Mouse (Mus musculus) liver, embryonic 16.5 days (tissue): ENCODE measurements at regions not wholly inside any gene's neighbourhood (a gene's known extent, or its start where the extent isn't known, plus 50 kb on each side); places are given as distances from the start of the nearest gene placed in this dataset.

Experiments
- ATAC-seq: fragments of 200-750 bp; cut with Nextera tagmentation; 2 replicates; pipeline ENCODE4 v1.8.0; 2017; ENCODE audit warnings: low read depth, mild to moderate bottlenecking, moderate number of reproducible peaks, moderate library complexity
- H3K27ac ChIP-seq: fragments of 300-500 bp; sonication (generic); 2 replicates; pipeline ENCODE4 v1.5.1; 2014; ENCODE audit warnings: mild to moderate bottlenecking, low read length
- H3K27me3 ChIP-seq: fragments of 300-500 bp; sonication (generic); 2 replicates; pipeline ENCODE4 v1.6.1; 2014; ENCODE audit warnings: low read depth, low read length, mixed read lengths; ENCODE audit not compliant: control insufficient read depth, insufficient read depth
- H3K36me3 ChIP-seq: fragments of 300-500 bp; sonication (generic); 2 replicates; pipeline ENCODE4 v1.6.1; 2014; ENCODE audit warnings: mild to moderate bottlenecking; ENCODE audit not compliant: control insufficient read depth, insufficient read depth
- H3K4me1 ChIP-seq: fragments of 300-500 bp; sonication (generic); 2 replicates; pipeline ENCODE4 v1.6.1; 2014; ENCODE audit warnings: low read depth, low read length, mixed read lengths; ENCODE audit not compliant: control insufficient read depth
- H3K4me2 ChIP-seq: fragments of 300-500 bp; sonication (generic); 2 replicates; pipeline ENCODE4 v1.6.1; 2014; ENCODE audit warnings: low read depth, low read length, mixed read lengths
- H3K4me3 ChIP-seq: fragments of 300-500 bp; sonication (generic); 2 replicates; pipeline ENCODE4 v1.5.1; 2014; ENCODE audit warnings: low read depth, mild to moderate bottlenecking, low read length
- H3K9ac ChIP-seq: fragments of 300-500 bp; sonication (generic); 2 replicates; pipeline ENCODE4 v1.6.1; 2014; ENCODE audit warnings: low read depth, low read length
- H3K9me3 ChIP-seq: fragments of 300-500 bp; sonication (generic); replicated peaks from 2 replicates; pipeline ENCODE4 v1.6.1; 2016; ENCODE audit warnings: low read length; ENCODE audit not compliant: control insufficient read depth
- WGBS: fragments of 180-500 bp; shearing (Covaris S2); extraction: QIAGEN DNeasy Blood & Tissue Kit; methylation state at CpG from one replicate; pipeline ENCODE4 v1.1.7; 2014; ENCODE audit not compliant: insufficient replicate concordance; 5-methylcytosine and 5-hydroxymethylcytosine counted together

GRCm38 (mm10) chr10:117440225-117440976, 60.6 kb upstream of the Cpsf6 start:
- ATAC-seq: no peak
- Histone ChIP-seq H3K4me2 (no peak overlapping the region), H3K4me1 (peaks cover 4% of the 10 kb centered on the region), H3K27ac (no peak overlapping the region), H3K9ac (no peak overlapping the region), H3K4me3 (no peak overlapping the region), H3K27me3 (no peaks in the 10 kb centered on the region), H3K36me3 (no peaks in the 10 kb centered on the region), H3K9me3 (no peaks in the 10 kb centered on the region)
- 68% methylated on average over 9 of the region's 9 CpGs for WGBS

DNA sequence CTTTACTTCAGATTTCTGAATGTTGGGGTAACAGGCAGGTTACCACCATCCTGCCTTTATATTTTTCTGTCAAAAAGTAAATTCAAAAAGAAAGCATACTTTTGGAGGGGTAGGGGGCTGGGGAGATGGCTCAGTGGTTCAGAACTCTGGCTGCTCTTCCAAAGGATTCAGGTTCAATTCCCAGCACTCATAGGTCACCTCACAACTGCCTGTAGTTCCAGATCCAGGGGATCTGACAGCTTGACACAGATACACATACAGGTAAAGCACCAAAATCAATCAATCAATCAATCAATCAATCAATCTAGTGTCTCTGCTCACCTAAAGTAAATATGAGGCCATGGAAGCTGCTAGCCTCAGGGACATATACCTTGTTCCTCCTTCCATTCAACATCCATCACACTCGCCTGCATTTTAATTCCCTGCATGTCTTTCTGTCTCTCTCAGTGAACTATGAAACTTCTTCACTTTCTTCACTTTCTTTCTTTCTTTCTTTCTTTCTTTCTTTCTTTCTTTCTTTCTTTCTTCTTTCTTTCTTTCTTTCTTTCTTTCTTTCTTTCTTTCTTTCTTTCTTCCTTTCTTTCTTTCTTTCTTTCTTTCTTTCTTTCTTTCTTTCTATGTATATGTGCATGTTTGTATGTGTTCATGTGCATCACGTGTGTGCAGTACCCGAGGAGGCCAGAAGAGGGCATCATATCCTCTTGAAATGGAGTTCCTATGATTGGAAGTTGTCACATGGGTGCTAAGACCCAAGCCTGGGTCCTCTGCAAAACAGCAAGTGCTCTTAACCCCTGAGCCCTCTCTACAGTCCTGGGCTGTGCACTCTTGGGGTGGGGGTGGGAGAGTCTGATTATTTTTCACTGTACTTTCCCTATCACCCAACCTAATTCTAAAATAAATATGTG, 59.6 kb upstream of the Cpsf6 start:
- Histone ChIP-seq H3K4me3 (no peak overlapping the region), H3K4me2 (no peak overlapping the region), H3K36me3 (no peaks in the 10 kb centered on the region), H3K27me3 (no peaks in the 10 kb centered on the region), H3K27ac (no peak overlapping the region), H3K9ac (no peak overlapping the region), H3K4me1 (peaks cover 9% of the 10 kb centered on the region), H3K9me3 (no peaks in the 10 kb centered on the region)
- WGBS: 63% methylated on average over 3 of the region's 3 CpGs
- no peak for ATAC-seq

DNA sequence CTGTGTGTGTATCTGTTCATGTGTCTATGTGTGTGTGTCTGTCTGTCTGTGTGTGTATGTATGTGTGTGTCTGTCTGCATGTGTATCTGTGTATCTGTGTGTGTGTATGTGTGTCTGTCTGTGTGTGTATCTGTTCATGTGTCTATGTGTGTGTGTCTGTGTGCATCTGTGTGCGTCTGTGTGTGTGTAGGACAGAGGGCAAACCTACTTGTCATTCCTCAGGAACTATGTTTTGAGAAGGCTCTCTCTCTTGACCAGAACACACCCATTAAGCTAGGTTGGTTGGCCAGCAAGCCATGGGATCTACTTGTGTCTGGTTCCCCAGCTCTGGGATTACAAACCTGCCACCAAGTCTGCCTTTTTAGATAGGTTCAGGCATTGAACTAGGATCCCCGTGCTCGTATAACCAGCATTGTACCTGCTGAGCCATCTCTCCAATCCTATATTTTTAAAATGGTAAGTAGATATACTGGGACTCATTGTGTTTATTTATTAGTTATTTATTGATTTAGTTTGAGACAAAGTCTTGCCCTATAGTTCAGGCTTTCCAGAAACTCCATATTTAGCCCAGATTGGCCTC, 58.9 kb upstream of the Cpsf6 start:
- 72% methylated on average over 3 of the region's 3 CpGs for WGBS
- Histone ChIP-seq H3K9me3 (no peaks in the 10 kb centered on the region), H3K9ac (no peak overlapping the region), H3K4me1 (peaks cover 9% of the 10 kb centered on the region), H3K4me2 (no peak overlapping the region), H3K4me3 (no peak overlapping the region), H3K36me3 (no peaks in the 10 kb centered on the region), H3K27ac (no peak overlapping the region), H3K27me3 (no peaks in the 10 kb centered on the region)
- ATAC-seq: no peak

DNA sequence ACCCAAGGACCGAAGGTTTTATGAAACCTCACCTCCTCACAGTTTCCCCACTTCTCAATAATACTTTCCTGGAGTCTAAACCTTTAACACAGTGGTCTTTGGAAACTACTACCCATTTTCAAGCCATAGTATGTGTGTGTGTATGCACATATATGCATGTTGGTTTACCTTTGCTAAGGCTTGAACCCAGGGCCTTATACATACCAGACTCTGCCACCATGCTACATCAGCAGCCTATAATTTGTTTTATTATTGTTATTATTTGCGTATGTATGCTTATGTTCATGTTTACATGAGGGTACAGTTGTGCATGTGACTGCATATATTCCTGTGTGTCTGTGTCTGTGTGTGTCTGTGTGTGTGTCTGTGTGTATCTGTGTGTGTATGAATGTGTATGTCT, 58.2 kb upstream of the Cpsf6 start:
- Histone ChIP-seq H3K9me3 (no peaks in the 10 kb centered on the region), H3K4me2 (no peak overlapping the region), H3K9ac (no peak overlapping the region), H3K27ac (no peak overlapping the region), H3K27me3 (no peaks in the 10 kb centered on the region), H3K36me3 (no peaks in the 10 kb centered on the region), H3K4me3 (no peak overlapping the region), H3K4me1 (peaks cover 9% of the 10 kb centered on the region)
- no peak for ATAC-seq
- WGBS: 67% methylated on average over 2 of the region's 2 CpGs

- Histone ChIP-seq H3K36me3 (no peaks in the 10 kb centered on the region), H3K4me3 (no peak overlapping the region), H3K9me3 (no peaks in the 10 kb centered on the region), H3K9ac (no peak overlapping the region), H3K4me2 (peak overlapping the region; percentile 32; the same call in 1 of the 2 replicates), H3K27ac (no peak overlapping the region), H3K4me1 (peaks cover 9% of the 10 kb centered on the region), H3K27me3 (no peaks in the 10 kb centered on the region)
- WGBS: 50% methylated on average over 27 of the region's 27 CpGs
- no peak for ATAC-seq
Measured at GRCm38 (mm10) chr10:117436875-117437715, 57.3 kb upstream of the Cpsf6 start.

DNA sequence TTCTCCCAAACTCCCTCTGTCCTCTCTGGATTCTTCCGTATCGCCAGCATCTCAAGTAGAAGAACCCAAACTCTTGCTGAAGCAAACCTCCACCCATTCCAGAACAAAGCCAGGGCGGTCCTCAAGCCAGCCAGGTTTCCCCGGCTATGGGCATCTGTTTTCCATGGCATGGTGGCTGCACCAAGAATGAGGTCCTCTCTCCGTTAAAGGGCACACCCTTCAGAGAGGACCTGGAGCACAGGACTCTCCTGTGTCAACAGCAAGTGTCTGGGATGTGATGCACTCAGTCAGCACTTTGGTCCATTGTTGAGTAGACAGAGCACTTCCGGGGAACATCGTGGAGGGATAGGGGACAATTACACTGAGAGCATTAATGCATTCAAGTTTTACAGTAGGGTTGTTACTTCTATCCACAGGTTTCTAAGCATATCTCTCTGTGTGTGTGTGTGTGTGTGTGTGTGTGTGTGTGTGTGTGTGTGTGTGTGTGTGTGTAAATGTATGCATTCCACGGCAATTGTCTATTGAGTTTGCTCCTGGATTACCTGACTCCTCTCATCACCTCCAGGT, 56.6 kb upstream of the Cpsf6 start:
- Histone ChIP-seq H3K4me1 (peaks cover 9% of the 10 kb centered on the region), H3K4me2 (no peak overlapping the region), H3K9me3 (no peaks in the 10 kb centered on the region), H3K27ac (no peak overlapping the region), H3K4me3 (no peak overlapping the region), H3K36me3 (no peaks in the 10 kb centered on the region), H3K9ac (no peak overlapping the region), H3K27me3 (no peaks in the 10 kb centered on the region)
- 54% methylated on average over 8 of the region's 8 CpGs for WGBS
- no peak for ATAC-seq

- H3K4me2 ChIP-seq: peak overlapping the region; percentile 66
- H3K4me3 ChIP-seq: peak overlapping the region; percentile 40; the same call in 1 of the 2 replicates
- no peaks in the 10 kb centered on the region for H3K36me3 ChIP-seq
- H3K27ac ChIP-seq: no peak overlapping the region
- H3K4me1 ChIP-seq: peaks cover 9% of the 10 kb centered on the region
- no peaks in the 10 kb centered on the region for H3K27me3 ChIP-seq
- H3K9me3 ChIP-seq: no peaks in the 10 kb centered on the region
- WGBS: 40% methylated on average over 12 of the region's 12 CpGs
- no peak overlapping the region for H3K9ac ChIP-seq
- no peak for ATAC-seq
Measured at GRCm38 (mm10) chr10:117435734-117436121, 55.9 kb upstream of the Cpsf6 start.
